Mouse (Mus musculus) megakaryocyte, embryonic 14.5 days (primary cell): ENCODE results near the gene Tbl3.

Source experiments
- FLI1 ChIP-seq: IDR thresholded peaks from 2 replicates; pipeline ENCODE4 v1.6.1; 2012; ENCODE audit warnings: low read length, inconsistent platforms, mixed read lengths
- GATA1 ChIP-seq: IDR thresholded peaks from 3 replicates; pipeline ENCODE4 v1.6.1; 2012; ENCODE audit warnings: mixed read lengths, low read length, inconsistent platforms, borderline replicate concordance

GRCm38 (mm10) chr17:24723881-24724180 is 16.4 kb upstream of the Tbl3 start:
- TF ChIP-seq GATA1, result no peak
- TF ChIP-seq FLI1, result no peak
